Mouse (Mus musculus) ES-E14 (cell line): Measurements from ENCODE around the gene Dhrs7b.

ENCODE experiments used
- CHD2 ChIP-seq: IDR thresholded peaks from 2 replicates; pipeline ENCODE4 v1.6.1; 2014; ENCODE audit warnings: mild to moderate bottlenecking, low read depth, low read length, inconsistent platforms
- HCFC1 ChIP-seq: IDR thresholded peaks from 2 replicates; pipeline ENCODE4 v1.6.1; 2012; ENCODE audit warnings: low read length, inconsistent platforms, borderline replicate concordance; ENCODE audit not compliant: insufficient read depth
- ZC3H11A ChIP-seq: IDR thresholded peaks from 2 replicates; pipeline ENCODE4 v1.6.1; 2012; ENCODE audit warnings: low read depth, mild to moderate bottlenecking, inconsistent platforms, low read length, borderline replicate concordance

DNA sequence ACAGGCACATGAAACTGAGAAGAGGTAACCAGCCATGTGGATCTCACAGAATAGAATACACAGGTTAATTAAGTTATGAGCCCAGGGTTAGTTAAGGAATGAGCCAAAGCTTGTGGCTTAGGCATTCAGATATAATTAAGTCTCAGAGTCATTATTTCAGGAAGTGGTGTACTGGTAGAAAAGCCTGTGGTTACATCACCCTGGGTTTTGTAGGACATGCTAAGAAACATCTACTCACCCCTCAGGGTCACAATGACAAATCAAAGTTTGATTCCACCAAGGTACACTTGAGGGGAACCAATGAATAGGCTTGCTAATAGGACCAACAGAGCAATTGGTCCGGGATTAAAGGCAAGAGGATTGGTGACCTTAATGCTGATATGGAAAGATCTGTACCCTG is 3.7 kb upstream of the Dhrs7b start:
- TF ChIP-seq ZC3H11A (no peak), HCFC1 (no peak), CHD2 (no peak)
